Mouse (Mus musculus) limb, embryonic 12.5 days (tissue): Measurements from ENCODE around the gene Oit1. TPM values are rescaled to one million over a fixed set of nuclear protein-coding genes. Genes with fewer than 3 reads are reported as not detected.

Source experiments
- ATAC-seq: fragments of 200-750 bp; cut with Nextera tagmentation; 2 replicates; pipeline ENCODE4 v1.8.0; 2017; ENCODE audit warnings: low read depth, moderate TSS enrichment; ENCODE audit not compliant: insufficient number of reproducible peaks, insufficient read depth, low FRiP score, low TSS enrichment
- H3K27ac ChIP-seq: fragments of 300-500 bp; sonication (generic); 2 replicates; pipeline ENCODE4 v1.5.1; 2016; ENCODE audit warnings: mild to moderate bottlenecking, moderate library complexity
- H3K27me3 ChIP-seq: fragments of 300-500 bp; sonication (generic); 2 replicates; pipeline ENCODE4 v1.6.1; 2016; ENCODE audit warnings: mild to moderate bottlenecking, moderate library complexity
- H3K36me3 ChIP-seq: fragments of 300-500 bp; sonication (generic); 2 replicates; pipeline ENCODE4 v1.6.1; 2016; ENCODE audit warnings: mild to moderate bottlenecking, moderate library complexity
- H3K4me1 ChIP-seq: fragments of 300-500 bp; sonication (generic); replicated peaks from 2 replicates; pipeline ENCODE4 v1.6.1; 2016
- H3K4me2 ChIP-seq: fragments of 300-500 bp; sonication (generic); 2 replicates; pipeline ENCODE4 v1.6.1; 2016; ENCODE audit warnings: mild to moderate bottlenecking, moderate library complexity
- H3K4me3 ChIP-seq: fragments of 300-500 bp; sonication (generic); replicated peaks from 2 replicates; pipeline ENCODE4 v1.5.1; 2016; ENCODE audit warnings: mild to moderate bottlenecking
- H3K9ac ChIP-seq: fragments of 300-500 bp; sonication (generic); replicated peaks from 2 replicates; pipeline ENCODE4 v1.6.1; 2016; ENCODE audit warnings: mild to moderate bottlenecking, moderate library complexity
- H3K9me3 ChIP-seq: fragments of 300-500 bp; sonication (generic); 2 replicates; pipeline ENCODE4 v1.6.1; 2016; ENCODE audit warnings: mild to moderate bottlenecking, moderate library complexity
- WGBS: fragments of 180-500 bp; shearing (Covaris S2); methylation state at CpG from one replicate; pipeline ENCODE4 v1.1.7; 2016; 5-methylcytosine and 5-hydroxymethylcytosine counted together
- polyA plus RNA-seq: library from polyadenylated mRNA; unstranded; fragments of >200 nt; fragmentation: Nextera tagmentation; extraction: Ambion mirVana; gene quantifications from 2 replicates; pipeline ENCODE4 v1.2.1, GENCODE M21; 2016

Oit1 gene
- polyA plus RNA-seq, 1 experiment from 2014 or later: not detected

GRCm38 (mm10) chr14:8316366-8317193 is 62.0 kb downstream of the Oit1 start:
- H3K4me3 ChIP-seq: peak overlapping the region; percentile 34
- 2% methylated on average over 23 of the region's 23 CpGs for WGBS
- no peaks in the 10 kb centered on the region for H3K9me3 ChIP-seq
- H3K4me2 ChIP-seq: peak overlapping the region; percentile 60
- H3K27ac ChIP-seq: no peak overlapping the region
- peaks cover 53% of the 10 kb centered on the region for H3K27me3 ChIP-seq
- peak overlapping the region; percentile 40; the same call in 1 of the 2 replicates for H3K9ac ChIP-seq
- ATAC-seq: 0 out of 2 replicates have a peak, but pooled peaks have one; percentile 18
- no peaks in the 10 kb centered on the region for H3K36me3 ChIP-seq
- H3K4me1 ChIP-seq: peaks cover 29% of the 10 kb centered on the region

- Histone ChIP-seq H3K4me1 (peaks cover 29% of the 10 kb centered on the region), H3K27ac (no peak overlapping the region), H3K4me2 (no peak overlapping the region), H3K9ac (no peak overlapping the region), H3K9me3 (no peaks in the 10 kb centered on the region), H3K27me3 (peaks cover 62% of the 10 kb centered on the region), H3K4me3 (no peak overlapping the region), H3K36me3 (no peaks in the 10 kb centered on the region)
- no peak for ATAC-seq
- WGBS: 81% methylated on average over 6 of the region's 6 CpGs
These were observed 63.4 kb downstream of the Oit1 start for GRCm38 (mm10) chr14:8315169-8315568.

DNA sequence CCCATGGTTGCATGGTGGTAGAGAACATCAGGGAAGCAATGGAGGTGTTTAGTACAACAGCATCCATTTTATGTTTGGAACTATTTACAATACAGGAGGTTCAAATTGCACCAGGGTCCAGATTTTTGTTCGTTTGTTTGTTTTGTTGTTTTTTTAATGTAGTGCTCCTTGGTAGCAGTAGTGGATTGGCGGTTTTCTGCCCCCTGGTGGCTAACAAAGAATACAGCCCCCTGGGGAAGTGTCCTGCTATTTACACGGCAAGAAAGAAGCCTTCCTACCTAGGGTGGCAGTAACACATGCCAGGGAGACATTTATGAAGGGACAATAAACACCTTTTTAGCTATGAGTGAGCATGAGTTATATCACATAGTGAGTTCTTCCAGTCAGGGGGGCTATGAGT is 64.0 kb downstream of the Oit1 start:
- Histone ChIP-seq H3K4me1 (peaks cover 35% of the 10 kb centered on the region), H3K9ac (no peak overlapping the region), H3K9me3 (no peaks in the 10 kb centered on the region), H3K4me2 (no peak overlapping the region), H3K4me3 (no peak overlapping the region), H3K27ac (no peak overlapping the region), H3K36me3 (no peaks in the 10 kb centered on the region), H3K27me3 (peaks cover 64% of the 10 kb centered on the region)
- no peak for ATAC-seq
- WGBS: 19% methylated on average over 3 of the region's 3 CpGs

- Histone ChIP-seq H3K4me2 (no peak overlapping the region), H3K4me1 (peaks cover 40% of the 10 kb centered on the region), H3K27ac (no peak overlapping the region), H3K9ac (no peak overlapping the region), H3K4me3 (no peak overlapping the region), H3K27me3 (peaks cover 59% of the 10 kb centered on the region), H3K36me3 (no peaks in the 10 kb centered on the region), H3K9me3 (no peaks in the 10 kb centered on the region)
- 43% methylated on average over 7 of the region's 7 CpGs for WGBS
- no peak for ATAC-seq
These were observed 64.7 kb downstream of the Oit1 start for GRCm38 (mm10) chr14:8313877-8314276.

DNA sequence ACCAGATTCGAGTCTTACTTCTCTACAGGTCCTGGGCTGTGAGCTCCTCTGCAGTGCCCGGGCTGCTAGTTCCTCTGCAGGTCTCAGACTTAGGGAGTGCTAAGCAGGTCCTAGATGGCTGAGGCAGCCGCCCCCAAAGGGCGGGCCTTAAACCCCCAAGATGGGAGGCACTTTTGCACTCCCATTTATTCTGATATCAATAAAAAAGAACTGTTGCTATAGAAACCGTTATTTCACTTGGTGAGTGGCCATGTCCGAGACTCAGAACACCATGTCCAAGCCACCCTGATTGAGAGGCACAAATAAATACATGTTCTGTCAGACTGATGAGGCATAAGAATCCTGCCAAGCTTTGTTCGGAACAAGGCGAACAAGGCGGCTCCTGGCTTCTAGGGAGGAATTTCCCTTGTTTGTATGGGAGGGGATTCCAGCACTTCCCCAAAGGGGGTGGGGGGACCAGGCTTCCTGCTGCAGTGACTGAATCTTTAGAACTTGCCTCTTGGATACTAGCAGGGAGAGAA is 68.9 kb downstream of the Oit1 start:
- no peak overlapping the region for H3K4me3 ChIP-seq
- peaks cover 21% of the 10 kb centered on the region for H3K27me3 ChIP-seq
- no peaks in the 10 kb centered on the region for H3K36me3 ChIP-seq
- peak overlapping the region; percentile 1; the same call in 1 of the 2 replicates for H3K4me2 ChIP-seq
- WGBS: 21% methylated on average over 9 of the region's 9 CpGs
- no peaks in the 10 kb centered on the region for H3K9me3 ChIP-seq
- no peak overlapping the region for H3K9ac ChIP-seq
- no peak for ATAC-seq
- H3K4me1 ChIP-seq: peaks cover 27% of the 10 kb centered on the region
- no peak overlapping the region for H3K27ac ChIP-seq

- no peak overlapping the region for H3K27ac ChIP-seq
- 48% methylated on average over 3 of the region's 3 CpGs for WGBS
- peaks cover 27% of the 10 kb centered on the region for H3K4me1 ChIP-seq
- no peaks in the 10 kb centered on the region for H3K9me3 ChIP-seq
- no peak overlapping the region for H3K4me2 ChIP-seq
- H3K4me3 ChIP-seq: no peak overlapping the region
- no peaks in the 10 kb centered on the region for H3K36me3 ChIP-seq
- no peak for ATAC-seq
- H3K27me3 ChIP-seq: peaks cover 21% of the 10 kb centered on the region
- H3K9ac ChIP-seq: no peak overlapping the region
These were observed 69.9 kb downstream of the Oit1 start for GRCm38 (mm10) chr14:8308650-8309049.

- Histone ChIP-seq H3K4me2 (no peak overlapping the region), H3K36me3 (no peaks in the 10 kb centered on the region), H3K9ac (no peak overlapping the region), H3K27me3 (peaks cover 17% of the 10 kb centered on the region), H3K4me1 (peaks cover 38% of the 10 kb centered on the region), H3K27ac (no peak overlapping the region), H3K9me3 (no peaks in the 10 kb centered on the region), H3K4me3 (no peak overlapping the region)
- no peak for ATAC-seq
- 71% methylated on average over 6 of the region's 6 CpGs for WGBS
These were observed 71.7 kb downstream of the Oit1 start for GRCm38 (mm10) chr14:8306884-8307283.

DNA sequence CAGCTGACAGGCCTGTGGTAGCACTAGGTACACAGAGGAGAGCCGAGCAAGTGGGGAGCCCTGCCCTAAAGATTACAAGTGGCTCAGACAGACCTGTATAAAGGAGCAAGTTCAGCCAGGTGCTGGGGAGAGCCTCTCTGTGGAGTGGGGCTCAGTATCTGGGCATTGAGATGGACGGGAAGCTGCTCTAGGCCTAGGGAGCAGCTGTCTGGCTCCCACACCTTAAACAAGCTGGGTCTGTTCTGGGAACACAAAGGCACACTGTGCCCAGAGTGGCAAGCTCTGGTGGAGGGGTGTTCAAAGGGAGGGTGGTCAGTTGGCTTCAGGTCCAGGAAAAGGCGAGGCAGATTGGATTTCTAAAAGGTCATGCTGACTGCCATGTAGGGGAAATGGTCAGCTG is 73.5 kb downstream of the Oit1 start:
- H3K27ac ChIP-seq: peak overlapping the region; percentile 31; the same call in 1 of the 2 replicates
- no peaks in the 10 kb centered on the region for H3K36me3 ChIP-seq
- WGBS: 55% methylated on average over 3 of the region's 3 CpGs
- no peak overlapping the region for H3K4me2 ChIP-seq
- H3K4me3 ChIP-seq: no peak overlapping the region
- peaks cover 36% of the 10 kb centered on the region for H3K4me1 ChIP-seq
- ATAC-seq: peak; percentile 58; the same call in 1 of the 2 replicates
- H3K9ac ChIP-seq: no peak overlapping the region
- H3K27me3 ChIP-seq: peaks cover 6% of the 10 kb centered on the region
- no peaks in the 10 kb centered on the region for H3K9me3 ChIP-seq

DNA sequence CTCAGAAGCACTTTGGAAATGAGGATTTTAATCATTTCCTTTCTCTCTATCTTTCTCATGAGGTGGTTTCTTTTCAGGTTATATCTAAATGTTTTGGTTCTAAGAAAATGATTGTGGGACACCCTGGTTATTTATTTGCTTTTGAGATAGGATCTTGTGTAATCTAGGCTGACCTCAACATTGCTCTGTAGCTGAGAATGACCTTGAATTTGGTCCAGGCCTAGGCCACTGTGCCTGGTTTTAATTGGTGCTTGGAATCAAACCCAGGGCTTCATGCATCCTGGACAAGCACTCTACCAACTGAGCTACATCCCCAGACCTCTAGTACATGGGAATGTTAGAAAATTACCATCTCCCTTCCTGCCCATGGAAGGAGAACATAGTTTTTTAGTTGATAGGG is 74.5 kb downstream of the Oit1 start:
- H3K27ac ChIP-seq: no peak overlapping the region
- peaks cover 27% of the 10 kb centered on the region for H3K4me1 ChIP-seq
- no peak overlapping the region for H3K4me3 ChIP-seq
- no peak overlapping the region for H3K4me2 ChIP-seq
- H3K9me3 ChIP-seq: no peaks in the 10 kb centered on the region
- H3K9ac ChIP-seq: no peak overlapping the region
- no peak for ATAC-seq
- H3K36me3 ChIP-seq: no peaks in the 10 kb centered on the region
- peaks cover 6% of the 10 kb centered on the region; the same call in 1 of the 2 replicates for H3K27me3 ChIP-seq

GRCm38 (mm10) chr14:8302687-8303086 is 75.9 kb downstream of the Oit1 start:
- Histone ChIP-seq H3K27me3 (peaks cover 9% of the 10 kb centered on the region; the same call in 1 of the 2 replicates), H3K4me1 (peaks cover 32% of the 10 kb centered on the region), H3K4me2 (peak overlapping the region; percentile 26; the same call in 1 of the 2 replicates), H3K27ac (no peak overlapping the region), H3K4me3 (no peak overlapping the region), H3K9me3 (no peaks in the 10 kb centered on the region), H3K9ac (no peak overlapping the region), H3K36me3 (no peaks in the 10 kb centered on the region)
- ATAC-seq: no peak
- WGBS: 8% methylated on average over 10 of the region's 10 CpGs

DNA sequence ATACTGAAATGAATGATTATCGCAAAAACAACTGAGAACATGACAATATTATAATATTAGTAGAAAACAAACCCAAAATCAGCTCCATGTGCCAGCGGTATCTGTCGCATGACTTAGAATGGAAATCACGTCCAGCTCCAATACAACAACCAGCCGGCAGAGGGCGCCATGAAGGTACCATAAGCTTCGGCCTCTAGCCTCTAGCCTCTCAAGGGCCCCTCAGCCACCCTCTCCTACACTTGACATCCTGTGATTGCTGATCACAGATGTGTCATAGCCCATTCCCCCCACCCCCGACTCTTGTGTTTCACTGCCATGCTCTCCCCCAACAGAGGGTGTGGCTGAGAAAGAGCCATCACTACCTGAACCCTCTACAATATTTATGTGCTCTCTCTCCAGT is 78.3 kb downstream of the Oit1 start:
- Histone ChIP-seq H3K4me1 (peaks cover 26% of the 10 kb centered on the region), H3K27me3 (peaks cover 9% of the 10 kb centered on the region; the same call in 1 of the 2 replicates), H3K27ac (no peak overlapping the region), H3K4me2 (no peak overlapping the region), H3K9me3 (no peaks in the 10 kb centered on the region), H3K4me3 (no peak overlapping the region), H3K36me3 (no peaks in the 10 kb centered on the region), H3K9ac (no peak overlapping the region)
- ATAC-seq: no peak
- WGBS: 27% methylated on average over 8 of the region's 8 CpGs
